Mouse (Mus musculus) cerebellum, adult 9-10 months (tissue): Measurements from ENCODE around the gene Slc16a5.

Experiments
- DNase-seq: peaks from one replicate; pipeline ENCODE4 v3.0.0; 2022

Gene Slc16a5

DNA sequence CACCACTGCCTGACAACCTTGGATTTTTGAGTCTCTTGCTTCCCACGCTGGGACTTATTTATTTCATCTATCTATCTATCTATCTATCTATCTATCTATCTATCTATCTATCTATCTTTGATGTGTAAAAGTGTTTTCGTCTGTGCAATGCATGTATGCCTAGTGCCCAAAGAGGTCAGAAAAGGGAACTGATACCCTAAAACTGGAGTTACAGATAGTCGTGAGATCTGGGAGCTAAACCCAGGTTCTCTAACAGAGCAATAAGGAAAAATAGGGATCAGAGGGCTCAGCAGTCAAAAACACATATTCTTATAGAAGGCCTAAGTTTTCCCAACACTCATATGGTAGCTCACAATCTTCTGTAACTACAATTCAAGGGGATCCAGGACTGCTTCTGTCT is 57.3 kb downstream of the Slc16a5 start:
- no peak for DNase-seq

DNA sequence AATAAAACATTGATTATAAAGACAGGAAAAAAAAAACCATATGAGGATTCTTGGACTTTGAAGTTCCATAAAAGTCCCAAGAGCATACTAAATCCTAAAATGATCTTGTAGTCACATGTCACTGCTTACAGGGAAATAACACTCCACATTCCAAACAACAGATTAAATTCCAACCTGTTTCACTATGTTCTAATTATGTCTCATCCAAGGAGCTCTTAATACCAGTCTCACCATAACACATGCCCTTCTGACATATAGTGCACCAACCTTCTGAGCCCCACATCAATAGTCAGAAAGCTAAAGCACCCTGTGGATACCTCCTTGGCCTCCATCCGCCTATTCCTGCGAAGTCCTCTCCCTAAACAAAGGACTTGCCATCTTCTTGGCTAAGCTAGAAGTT is 57.9 kb downstream of the Slc16a5 start:
- no peak for DNase-seq

DNA sequence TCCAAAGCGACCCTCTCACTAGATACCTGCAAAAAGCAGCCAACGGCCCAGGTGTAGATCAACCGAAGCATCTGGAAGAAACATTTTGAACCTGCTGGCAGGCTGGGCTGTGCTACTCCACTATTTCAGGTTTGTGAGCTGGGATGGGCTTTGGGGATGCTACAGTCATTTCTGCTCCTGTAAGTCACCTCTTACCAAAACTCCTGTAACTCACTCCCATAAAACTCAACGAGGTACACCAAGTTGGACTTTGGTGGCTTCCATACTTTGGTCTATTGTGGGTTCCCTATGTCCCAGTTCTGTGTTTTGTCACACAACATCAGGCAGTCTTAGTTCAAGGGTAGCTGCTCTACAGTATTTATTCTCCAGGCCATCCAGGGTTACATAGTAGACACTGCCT is 58.8 kb downstream of the Slc16a5 start:
- DNase-seq = no peak

DNA sequence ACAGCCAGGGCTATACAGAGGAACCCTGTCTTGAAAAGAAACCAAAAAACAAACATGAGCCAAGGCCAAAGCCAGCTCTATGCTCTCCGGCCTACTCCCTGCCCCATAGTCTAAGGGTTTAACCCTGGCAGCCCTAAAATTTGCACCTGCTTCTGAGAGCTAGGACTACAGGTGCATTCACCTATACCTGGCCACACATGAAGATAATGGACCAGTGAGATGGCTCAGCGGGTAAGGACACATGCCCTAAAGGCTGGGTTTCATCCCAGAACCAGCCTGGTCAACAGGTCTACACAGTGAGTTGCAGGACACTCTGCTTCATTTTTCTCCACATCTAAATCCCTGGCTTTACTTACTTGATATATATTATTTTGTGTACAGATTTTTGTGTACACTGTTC is 60.0 kb downstream of the Slc16a5 start:
- DNase-seq = no peak

DNA sequence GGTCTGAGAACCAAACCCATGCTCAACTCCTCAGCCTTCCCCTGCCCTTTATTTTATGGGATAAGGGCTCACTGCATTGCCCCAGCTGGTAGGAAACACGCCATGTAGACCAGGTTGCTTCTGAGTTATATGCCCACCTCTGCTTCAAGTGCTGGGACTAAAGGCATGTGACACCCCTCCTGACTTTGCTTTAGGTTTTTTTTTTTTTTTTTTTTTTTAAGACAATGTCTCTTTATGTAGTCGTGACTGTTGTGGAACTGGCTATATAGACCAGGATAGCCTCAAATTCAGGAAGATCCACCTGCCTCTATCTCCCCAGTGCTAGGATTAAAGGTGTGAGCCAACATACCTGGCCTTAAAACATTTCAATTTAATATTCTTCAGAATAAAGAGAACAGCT is 60.4 kb downstream of the Slc16a5 start:
- DNase-seq = no peak
